Mouse (Mus musculus): Measurements from ENCODE around the gene Dtx3. TPM values are rescaled to one million over a fixed set of nuclear protein-coding genes. Genes with fewer than 3 reads are reported as not detected.

The Dtx3 gene
- total RNA-seq, 1 experiment = 29.5 TPM

DNA sequence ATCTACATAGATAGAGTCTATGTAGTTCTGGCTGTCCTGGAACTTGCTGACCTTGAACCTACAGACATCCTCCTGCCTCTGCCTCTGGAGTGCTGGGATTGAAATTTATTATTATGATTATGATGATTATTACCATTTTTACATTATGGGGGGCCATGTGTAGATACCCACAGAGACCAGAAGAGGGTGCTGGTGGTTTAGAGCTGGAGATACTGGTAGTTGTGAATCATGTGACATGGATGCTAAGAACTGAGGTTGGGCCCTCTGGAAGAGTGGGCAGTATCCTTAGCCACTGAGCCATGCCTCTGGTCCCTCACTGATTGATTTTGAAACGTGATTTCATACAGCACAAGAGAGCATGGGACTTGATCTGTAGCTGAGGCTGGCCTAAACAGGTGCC, 9.1 kb downstream of the Dtx3 start:
- in situ Hi-C loops (cut with MboI; ENCODE audit: low sequenced_read_pairs in 2 of 2, unreplicated experiment in 2 of 2) = no loop called here
- no peak overlapping the region for H3K27ac ChIP-seq (ENCODE audit: insufficient read depth, low read depth, low read length, poor library complexity, severe bottlenecking)
- peaks cover 0 to 31% of the 10 kb centered on the region in 2 experiments; a peak in 3 of 4 replicates for H3K4me1 ChIP-seq (ENCODE audit: control insufficient read depth in 2 of 2, insufficient read depth in 2 of 2, low read length in 2 of 2, poor library complexity in 1 of 2)
- peaks cover 18% of the 10 kb centered on the region; the same call in 1 of the 2 replicates for H3K36me3 ChIP-seq (ENCODE audit: control insufficient read depth, insufficient read depth, low read length, poor library complexity, severe bottlenecking)
- DNase-seq (ENCODE audit: low read depth, low spot score) = no peak
- no peak for TF ChIP-seq CHD2 (IDR thresholded peaks at IDR 0.05; ENCODE audit: low read depth, low read length)
- no peak for TF ChIP-seq MAFK (IDR thresholded peaks at IDR 0.05; ENCODE audit: insufficient read depth, low read depth, low read length)
- no peak for TF ChIP-seq HCFC1 (IDR thresholded peaks at IDR 0.05; ENCODE audit: borderline replicate concordance, insufficient read depth, low read length)
- TF ChIP-seq ZNF384 (IDR thresholded peaks at IDR 0.05; ENCODE audit: low read depth, low read length) = no peak
- TF ChIP-seq ZC3H11A (IDR thresholded peaks at IDR 0.05; ENCODE audit: borderline replicate concordance, low read depth, low read length) = no peak
- H3K9me3 ChIP-seq (ENCODE audit: control insufficient read depth, insufficient read depth, low read depth, low read length) = no peaks in the 10 kb centered on the region
- H3K4me3 ChIP-seq (ENCODE audit: insufficient read depth in 1 of 2, low read depth in 1 of 2, low read length in 2 of 2, poor library complexity in 1 of 2, severe bottlenecking in 1 of 2) = no peak overlapping the region
- H3K9ac ChIP-seq (ENCODE audit: insufficient read depth, low read depth, low read length, poor library complexity, severe bottlenecking) = no peak overlapping the region

DNA sequence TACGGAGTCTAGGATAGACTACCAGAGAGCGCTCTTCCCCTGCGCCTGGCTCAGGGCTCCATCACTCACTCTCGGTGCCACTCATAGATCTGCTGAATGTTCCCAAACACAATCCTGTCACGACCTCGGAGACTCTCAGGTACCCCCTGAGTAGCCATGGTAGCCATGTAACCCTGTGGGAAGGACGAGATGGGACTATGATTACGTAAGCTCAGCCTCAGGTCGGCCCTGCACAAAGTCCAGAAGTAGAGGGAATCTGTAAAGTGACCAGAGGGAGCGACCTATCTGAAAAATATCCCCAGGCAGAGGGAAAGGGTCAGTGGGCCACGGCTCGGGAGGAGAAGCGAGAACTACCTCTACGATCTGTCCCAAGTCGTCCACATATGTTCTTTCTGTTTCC, 10.0 kb downstream of the Dtx3 start:
- Histone ChIP-seq H3K27ac (ENCODE audit: insufficient read depth, low read depth, low read length, poor library complexity, severe bottlenecking) (no peak overlapping the region), H3K4me3 (ENCODE audit: insufficient read depth in 1 of 2, low read depth in 1 of 2, low read length in 2 of 2, poor library complexity in 1 of 2, severe bottlenecking in 1 of 2) (no peak overlapping the region), H3K9ac (ENCODE audit: insufficient read depth, low read depth, low read length, poor library complexity, severe bottlenecking) (no peak overlapping the region), H3K36me3 (ENCODE audit: control insufficient read depth, insufficient read depth, low read length, poor library complexity, severe bottlenecking) (peaks cover 18% of the 10 kb centered on the region; the same call in 1 of the 2 replicates), H3K4me1 (ENCODE audit: control insufficient read depth in 2 of 2, insufficient read depth in 2 of 2, low read length in 2 of 2, poor library complexity in 1 of 2) (peaks cover 0 to 22% of the 10 kb centered on the region in 2 experiments; a peak in 3 of 4 replicates), H3K9me3 (ENCODE audit: control insufficient read depth, insufficient read depth, low read depth, low read length) (no peaks in the 10 kb centered on the region)
- no peak for TF ChIP-seq ZNF384 (IDR thresholded peaks at IDR 0.05; ENCODE audit: low read depth, low read length)
- TF ChIP-seq CHD2 (IDR thresholded peaks at IDR 0.05; ENCODE audit: low read depth, low read length) = no peak
- no peak for TF ChIP-seq MAFK (IDR thresholded peaks at IDR 0.05; ENCODE audit: insufficient read depth, low read depth, low read length)
- no peak for TF ChIP-seq HCFC1 (IDR thresholded peaks at IDR 0.05; ENCODE audit: borderline replicate concordance, insufficient read depth, low read length)
- TF ChIP-seq ZC3H11A (IDR thresholded peaks at IDR 0.05; ENCODE audit: borderline replicate concordance, low read depth, low read length) = no peak
- no peak for DNase-seq (ENCODE audit: low read depth, low spot score)
- in situ Hi-C loops (cut with MboI; ENCODE audit: low sequenced_read_pairs in 2 of 2, unreplicated experiment in 2 of 2) = no loop called here

DNA sequence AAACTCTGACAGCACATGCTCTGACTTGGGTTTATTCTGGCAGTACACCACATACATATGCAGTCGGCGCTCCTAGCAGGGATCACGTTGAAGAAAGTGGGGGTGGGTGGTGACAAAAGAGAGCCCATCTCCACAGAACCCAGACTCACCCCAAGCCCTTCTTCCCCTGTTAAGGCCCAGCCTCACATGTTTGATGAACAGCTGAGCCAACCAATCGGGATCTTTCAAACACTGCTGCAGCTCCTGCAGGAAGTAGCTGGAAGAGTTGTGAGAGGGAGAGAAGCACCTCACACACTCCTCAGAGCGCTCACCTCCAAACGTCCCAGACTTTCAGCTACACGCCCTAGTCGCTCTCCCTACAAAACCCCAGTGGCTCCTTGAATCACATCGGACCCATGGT, 10.4 kb downstream of the Dtx3 start:
- TF ChIP-seq ZNF384 (IDR thresholded peaks at IDR 0.05; ENCODE audit: low read depth, low read length) (no peak), CHD2 (IDR thresholded peaks at IDR 0.05; ENCODE audit: low read depth, low read length) (no peak), MAFK (IDR thresholded peaks at IDR 0.05; ENCODE audit: insufficient read depth, low read depth, low read length) (no peak), ZC3H11A (IDR thresholded peaks at IDR 0.05; ENCODE audit: borderline replicate concordance, low read depth, low read length) (no peak), HCFC1 (IDR thresholded peaks at IDR 0.05; ENCODE audit: borderline replicate concordance, insufficient read depth, low read length) (no peak)
- no peak overlapping the region for H3K4me3 ChIP-seq (ENCODE audit: insufficient read depth in 1 of 2, low read depth in 1 of 2, low read length in 2 of 2, poor library complexity in 1 of 2, severe bottlenecking in 1 of 2)
- no peak overlapping the region for H3K27ac ChIP-seq (ENCODE audit: insufficient read depth, low read depth, low read length, poor library complexity, severe bottlenecking)
- DNase-seq (ENCODE audit: low read depth, low spot score) = no peak
- H3K9me3 ChIP-seq (ENCODE audit: control insufficient read depth, insufficient read depth, low read depth, low read length) = no peaks in the 10 kb centered on the region
- in situ Hi-C loops (cut with MboI; ENCODE audit: low sequenced_read_pairs in 2 of 2, unreplicated experiment in 2 of 2) = no loop called here
- peaks cover 18% of the 10 kb centered on the region; the same call in 1 of the 2 replicates for H3K36me3 ChIP-seq (ENCODE audit: control insufficient read depth, insufficient read depth, low read length, poor library complexity, severe bottlenecking)
- H3K9ac ChIP-seq (ENCODE audit: insufficient read depth, low read depth, low read length, poor library complexity, severe bottlenecking) = no peak overlapping the region
- peaks cover 0 to 23% of the 10 kb centered on the region in 2 experiments; a peak in 3 of 4 replicates for H3K4me1 ChIP-seq (ENCODE audit: control insufficient read depth in 2 of 2, insufficient read depth in 2 of 2, low read length in 2 of 2, poor library complexity in 1 of 2)

DNA sequence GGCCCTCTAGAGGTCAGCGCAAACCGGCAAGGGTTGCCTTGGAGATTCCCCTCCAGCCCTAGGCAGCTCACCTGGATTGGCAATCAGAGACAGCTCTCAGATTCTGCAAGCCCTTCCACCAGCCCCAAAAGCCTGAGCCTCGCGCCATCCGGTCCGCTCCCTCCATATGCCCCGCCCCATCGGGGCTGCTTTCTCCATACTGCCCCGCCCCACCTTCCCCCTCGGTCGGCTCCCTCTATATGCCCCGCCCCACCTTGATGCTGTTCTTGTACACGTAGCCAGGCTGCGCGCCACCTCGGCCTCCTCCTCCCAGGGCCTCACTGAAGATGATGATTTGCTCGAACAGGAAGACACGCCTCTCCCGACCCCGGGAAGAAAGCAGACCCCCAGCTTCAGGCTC, 11.8 kb downstream of the Dtx3 start:
- Histone ChIP-seq H3K27ac (ENCODE audit: insufficient read depth, low read depth, low read length, poor library complexity, severe bottlenecking) (no peak overlapping the region), H3K36me3 (ENCODE audit: control insufficient read depth, insufficient read depth, low read length, poor library complexity, severe bottlenecking) (peaks cover 18% of the 10 kb centered on the region; the same call in 1 of the 2 replicates), H3K9me3 (ENCODE audit: control insufficient read depth, insufficient read depth, low read depth, low read length) (no peaks in the 10 kb centered on the region), H3K4me1 (ENCODE audit: control insufficient read depth in 2 of 2, insufficient read depth in 2 of 2, low read length in 2 of 2, poor library complexity in 1 of 2) (peaks cover 0 to 28% of the 10 kb centered on the region in 2 experiments; a peak in 3 of 4 replicates), H3K4me3 (ENCODE audit: insufficient read depth in 1 of 2, low read depth in 1 of 2, low read length in 2 of 2, poor library complexity in 1 of 2, severe bottlenecking in 1 of 2) (peak overlapping the region; percentile 14 to 37; a peak in 3 of 4 replicates), H3K9ac (ENCODE audit: insufficient read depth, low read depth, low read length, poor library complexity, severe bottlenecking) (no peak overlapping the region; the same call in 1 of the 2 replicates)
- no peak for TF ChIP-seq CHD2 (IDR thresholded peaks at IDR 0.05; ENCODE audit: low read depth, low read length)
- no peak for TF ChIP-seq ZNF384 (IDR thresholded peaks at IDR 0.05; ENCODE audit: low read depth, low read length)
- TF ChIP-seq MAFK (IDR thresholded peaks at IDR 0.05; ENCODE audit: insufficient read depth, low read depth, low read length) = no peak
- TF ChIP-seq HCFC1 (IDR thresholded peaks at IDR 0.05; ENCODE audit: borderline replicate concordance, insufficient read depth, low read length) = no peak
- TF ChIP-seq ZC3H11A (IDR thresholded peaks at IDR 0.05; ENCODE audit: borderline replicate concordance, low read depth, low read length) = no peak
- DNase-seq (ENCODE audit: low read depth, low spot score) = peak; percentile 82
- in situ Hi-C loops (cut with MboI; ENCODE audit: low sequenced_read_pairs in 2 of 2, unreplicated experiment in 2 of 2) = no loop called here

Data from ES-E14 (cell line).